Comparison of ENCODE assay signal across 9 mouse cellular contexts in the genomic region with DNA sequence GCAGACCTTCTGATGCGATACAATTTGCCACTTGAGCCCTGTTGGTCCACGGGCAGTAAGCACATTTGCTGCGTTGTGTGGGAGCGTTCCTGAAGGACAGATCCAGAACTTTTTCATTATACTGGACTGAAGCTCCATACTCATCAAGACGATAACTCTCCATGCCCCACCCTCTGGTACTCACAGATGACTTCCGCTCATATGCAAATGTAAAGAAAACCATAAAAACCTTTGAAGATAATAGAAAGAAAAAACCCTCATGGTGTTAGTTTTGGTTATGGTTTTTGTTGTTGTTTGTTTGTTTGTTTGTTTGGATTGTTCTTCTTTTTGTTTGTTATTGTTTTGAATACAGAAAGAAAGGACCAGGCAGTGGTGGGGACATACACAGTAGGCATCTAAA.
DNase-seq lines count a peak whose midpoint lies in the region; ATAC-seq lines count a peak whose summit lies in the region.
"Had no signal": no experiment of that assay in that cellular context is flagged by ENCODE, and none has a peak within 500 bp of the region (broad histone marks: within the 10 kb centered on the region; RNA-seq: fewer than 3 reads in every experiment).

No protein-coding gene starts in this region.

- intact Hi-C loops in heart, postnatal 36 days (cut with DNase I), result loop anchor here (1.0 kb wide), 1 partner anchor 217 kb away; no protein-coding TSS in a partner anchor
- intact Hi-C loops in gastrocnemius, postnatal 36 days (cut with DNase I), result loop anchor here (2.0 kb wide), 1 partner anchor 38 kb away; no protein-coding TSS in a partner anchor

- no peaks in the 10 kb centered on the region for H3K27me3 ChIP-seq in heart, embryonic 10.5 days (ENCODE audit: insufficient read depth, poor library complexity, severe bottlenecking)
- no peaks in the 10 kb centered on the region for H3K27me3 ChIP-seq in neural tube, embryonic 12.5 days (replicated peaks)
- H3K27me3 ChIP-seq in limb, embryonic 13.5 days, result peaks cover 8% of the 10 kb centered on the region; the same call in 1 of the 2 replicates
- no peaks in the 10 kb centered on the region for H3K27me3 ChIP-seq in stomach, embryonic 16.5 days (ENCODE audit: control insufficient read depth, insufficient read depth, low read length)

- ATAC-seq in neural tube, embryonic 12.5 days (ENCODE audit: low FRiP score, low read depth), result no peak
- ATAC-seq in limb, embryonic 13.5 days (ENCODE audit: low FRiP score, low read depth), result no peak
- no peak for ATAC-seq in stomach, embryonic 16.5 days (ENCODE audit: insufficient read depth, low FRiP score)

- WGBS in heart, embryonic 10.5 days, result 31% methylated on average over 6 of the region's 6 CpGs
- 53% methylated on average over 6 of the region's 6 CpGs for WGBS in neural tube, embryonic 12.5 days
- 30% methylated on average over 6 of the region's 6 CpGs for WGBS in limb, embryonic 13.5 days
- 45% methylated on average over 6 of the region's 6 CpGs for WGBS in stomach, embryonic 16.5 days

- H3K36me3 ChIP-seq in heart, embryonic 10.5 days, result no peaks in the 10 kb centered on the region
- H3K36me3 ChIP-seq in neural tube, embryonic 12.5 days, result no peaks in the 10 kb centered on the region
- H3K36me3 ChIP-seq in limb, embryonic 13.5 days, result no peaks in the 10 kb centered on the region
- no peaks in the 10 kb centered on the region for H3K36me3 ChIP-seq in stomach, embryonic 16.5 days (ENCODE audit: control insufficient read depth, insufficient read depth, low read length)

- peak overlapping the region; percentile 58 for H3K4me3 ChIP-seq in heart, embryonic 10.5 days
- H3K4me3 ChIP-seq in neural tube, embryonic 12.5 days, result no peak overlapping the region
- H3K4me3 ChIP-seq in limb, embryonic 13.5 days, result no peak overlapping the region
- H3K4me3 ChIP-seq in stomach, embryonic 16.5 days (replicated peaks; ENCODE audit: low read length), result no peak overlapping the region

- peak overlapping the region; percentile 71 for H3K4me2 ChIP-seq in neural tube, embryonic 12.5 days (replicated peaks)
- H3K4me2 ChIP-seq in limb, embryonic 13.5 days (replicated peaks), result peak overlapping the region; percentile 67
- H3K4me2 ChIP-seq in stomach, embryonic 16.5 days (ENCODE audit: low read depth, low read length), result peak overlapping the region; percentile 71; the same call in 1 of the 2 replicates

- no peak for DNase-seq in heart, embryonic 10.5 days (ENCODE audit: low spot score)
- DNase-seq in heart, postnatal 36 days, result no peak
- no peak for DNase-seq in neural tube, embryonic 10.5 days (ENCODE audit: extremely low spot score, low spot score)
- no peak for DNase-seq in gastrocnemius, adult 8-10 months (ENCODE audit: low spot score in 2 of 2)
- DNase-seq in gastrocnemius, postnatal 36 days, result no peak
- DNase-seq: cerebellum, adult 8-10 months had no signal

- H3K9ac ChIP-seq in neural tube, embryonic 12.5 days, result no peak overlapping the region
- H3K9ac ChIP-seq in limb, embryonic 13.5 days, result no peak overlapping the region
- 0 out of 2 replicates have a peak overlapping the region, but pooled peaks have one; percentile 65 for H3K9ac ChIP-seq in stomach, embryonic 16.5 days (ENCODE audit: low read length)

- no peaks in the 10 kb centered on the region for H3K9me3 ChIP-seq in heart, embryonic 10.5 days
- H3K9me3 ChIP-seq in neural tube, embryonic 12.5 days, result no peaks in the 10 kb centered on the region
- no peaks in the 10 kb centered on the region for H3K9me3 ChIP-seq in limb, embryonic 13.5 days
- no peaks in the 10 kb centered on the region for H3K9me3 ChIP-seq in stomach, embryonic 16.5 days (replicated peaks; ENCODE audit: control insufficient read depth, low read length)

- H3K27ac ChIP-seq in heart, embryonic 10.5 days, result peak overlapping the region; percentile 89; the same call in 1 of the 2 replicates
- no peak overlapping the region for H3K27ac ChIP-seq in neural tube, embryonic 12.5 days
- no peak overlapping the region for H3K27ac ChIP-seq in limb, embryonic 13.5 days
- no peak overlapping the region for H3K27ac ChIP-seq in stomach, embryonic 16.5 days (ENCODE audit: low read length)

- peaks cover 54% of the 10 kb centered on the region for H3K4me1 ChIP-seq in heart, embryonic 10.5 days
- H3K4me1 ChIP-seq in neural tube, embryonic 12.5 days, result peaks cover 25% of the 10 kb centered on the region; the same call in 1 of the 2 replicates
- peaks cover 23% of the 10 kb centered on the region for H3K4me1 ChIP-seq in limb, embryonic 13.5 days
- peaks cover 29% of the 10 kb centered on the region for H3K4me1 ChIP-seq in stomach, embryonic 16.5 days (ENCODE audit: control insufficient read depth, insufficient read depth, low read length)
